Mouse (Mus musculus) megakaryocyte, embryonic 14.5 days (primary cell): ENCODE measurements around the gene Mfsd8.
"Not testable (repeated sequence)": the region's sequence is repeated elsewhere in the genome, so short reads cannot be mapped to it uniquely, and the experiment has no call there.

Experiments used
- FLI1 ChIP-seq: IDR thresholded peaks from 2 replicates; pipeline ENCODE4 v1.6.1; 2012; ENCODE audit warnings: low read length, inconsistent platforms, mixed read lengths
- GATA1 ChIP-seq: IDR thresholded peaks from 3 replicates; pipeline ENCODE4 v1.6.1; 2012; ENCODE audit warnings: mixed read lengths, low read length, inconsistent platforms, borderline replicate concordance

GRCm38 (mm10) chr3:40853123-40853738, 6.5 kb upstream of the Mfsd8 start:
- TF ChIP-seq GATA1, FLI1: not testable (repeated sequence)
